Mouse (Mus musculus) testis, postnatal 14 days (tissue): ENCODE data around the gene Chchd3.

Experiments
- DNase-seq: peaks from one replicate; pipeline ENCODE4 v3.0.0; 2021; ENCODE audit warnings: low spot score

The Chchd3 gene

GRCm38 (mm10) chr6:33002988-33003387 is 57.1 kb downstream of the Chchd3 start:
- DNase-seq, result no peak

- no peak for DNase-seq
These were observed 58.8 kb downstream of the Chchd3 start for GRCm38 (mm10) chr6:33001271-33001670.

GRCm38 (mm10) chr6:32996597-32996996 is 63.5 kb downstream of the Chchd3 start:
- DNase-seq, result no peak

- no peak for DNase-seq
These were observed 66.2 kb downstream of the Chchd3 start for GRCm38 (mm10) chr6:32993847-32994246.

GRCm38 (mm10) chr6:32990061-32990633 is 69.9 kb downstream of the Chchd3 start:
- DNase-seq, result no peak

GRCm38 (mm10) chr6:32988561-32988960 is 71.5 kb downstream of the Chchd3 start:
- DNase-seq, result no peak

GRCm38 (mm10) chr6:32983876-32984275 is 76.2 kb downstream of the Chchd3 start:
- no peak for DNase-seq

- no peak for DNase-seq
These were observed 78.8 kb downstream of the Chchd3 start for GRCm38 (mm10) chr6:32981253-32981652.

GRCm38 (mm10) chr6:32978811-32979210 is 81.2 kb downstream of the Chchd3 start:
- no peak for DNase-seq

- no peak for DNase-seq
These were observed 88.1 kb downstream of the Chchd3 start for GRCm38 (mm10) chr6:32971926-32972325.

- no peak for DNase-seq
These were observed 91.1 kb downstream of the Chchd3 start for GRCm38 (mm10) chr6:32968971-32969370.

- DNase-seq, result no peak
These were observed 98.0 kb downstream of the Chchd3 start for GRCm38 (mm10) chr6:32962048-32962447.

- DNase-seq, result no peak
These were observed 98.6 kb downstream of the Chchd3 start for GRCm38 (mm10) chr6:32961477-32961876.

GRCm38 (mm10) chr6:32959816-32960550 is 100.1 kb downstream of the Chchd3 start:
- DNase-seq, result no peak

GRCm38 (mm10) chr6:32955481-32955880 is 104.6 kb downstream of the Chchd3 start:
- no peak for DNase-seq

GRCm38 (mm10) chr6:32950973-32951372 is 109.1 kb downstream of the Chchd3 start:
- DNase-seq, result no peak

GRCm38 (mm10) chr6:32949702-32950101 is 110.4 kb downstream of the Chchd3 start:
- DNase-seq, result no peak

- DNase-seq, result no peak
These were observed 112.8 kb downstream of the Chchd3 start for GRCm38 (mm10) chr6:32947225-32947624.

- DNase-seq, result no peak
These were observed 115.1 kb downstream of the Chchd3 start for GRCm38 (mm10) chr6:32944956-32945355.

GRCm38 (mm10) chr6:32943651-32944050 is 116.4 kb downstream of the Chchd3 start:
- DNase-seq, result no peak

- no peak for DNase-seq
These were observed 119.8 kb downstream of the Chchd3 start for GRCm38 (mm10) chr6:32940299-32940698.

- DNase-seq, result no peak
These were observed 122.4 kb downstream of the Chchd3 start for GRCm38 (mm10) chr6:32937643-32938042.

GRCm38 (mm10) chr6:32936794-32937193 is 123.3 kb downstream of the Chchd3 start:
- DNase-seq, result no peak

- no peak for DNase-seq
These were observed 123.7 kb downstream of the Chchd3 start for GRCm38 (mm10) chr6:32936365-32936764.
